Mouse (Mus musculus): ENCODE results near the gene Ubxn2a.

- no peak for TF ChIP-seq CTCF (IDR thresholded peaks at IDR 0.05; ENCODE audit: low read depth)
- TF ChIP-seq EP300 (IDR thresholded peaks at IDR 0.05; ENCODE audit: low read depth) = no peak
Observed at GRCm38 (mm10) chr12:4863654-4864337, 43.7 kb downstream of the Ubxn2a start.

All from heart, postnatal 0 days (tissue).